Mouse (Mus musculus): ENCODE measurements around the gene Agpat2. TPM values are rescaled to one million over a fixed set of nuclear protein-coding genes. Genes with fewer than 3 reads are reported as not detected.

Agpat2 gene
- total RNA-seq, 2 experiments from 2014 or later, result 53.3 to 78.7 TPM

DNA sequence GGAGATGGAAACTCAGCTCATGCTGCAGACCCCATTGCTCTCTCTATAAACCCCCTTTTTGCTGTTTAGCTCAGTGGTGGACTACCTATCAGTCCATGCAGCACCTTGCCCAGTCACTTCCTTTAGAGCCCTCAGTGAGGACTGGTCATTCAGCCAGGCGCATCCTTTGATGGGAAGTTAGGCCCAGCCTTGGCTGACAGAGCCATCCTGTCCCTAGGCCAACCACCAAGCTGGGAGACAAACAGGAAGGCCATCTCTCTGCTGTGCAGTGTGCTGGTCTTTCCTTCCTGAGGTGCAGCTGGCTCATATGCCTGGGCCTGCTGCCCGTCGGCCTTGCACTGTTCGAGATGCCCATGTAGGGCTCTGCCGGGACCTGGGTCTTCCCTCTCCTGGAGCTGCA is 23.5 kb downstream of the Agpat2 start:
- no peak for DNase-seq

DNA sequence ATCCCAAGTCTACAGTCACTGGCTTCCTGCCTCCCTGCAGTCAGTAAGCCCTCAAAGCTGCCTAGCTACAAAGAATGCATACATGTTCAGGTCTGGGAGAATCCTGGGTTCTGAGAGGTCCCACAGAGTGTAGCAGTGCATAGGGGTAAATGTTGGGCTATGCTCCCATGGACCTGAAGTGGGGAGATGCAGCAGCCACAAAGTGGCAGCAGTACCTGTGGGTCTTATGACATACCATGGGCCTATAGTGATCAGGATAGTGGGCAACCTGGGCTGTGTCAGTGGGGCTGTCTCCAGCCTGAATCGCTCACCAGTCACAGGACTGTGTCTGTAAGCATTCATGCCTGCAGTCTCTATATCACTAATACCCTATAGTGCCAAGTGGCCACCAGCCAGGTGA is 24.5 kb downstream of the Agpat2 start, which contains the start of gene Egfl7:
TSS of gene Egfl7 (plus strand) at position 301 of the 400 bp plus-strand sequence.
- intact Hi-C loops (cut with DNase I), result no loop called here

More for the DNA sequence above, 23.5 kb downstream of the Agpat2 start:
- intact Hi-C loops (cut with DNase I), result no loop called here

DNA sequence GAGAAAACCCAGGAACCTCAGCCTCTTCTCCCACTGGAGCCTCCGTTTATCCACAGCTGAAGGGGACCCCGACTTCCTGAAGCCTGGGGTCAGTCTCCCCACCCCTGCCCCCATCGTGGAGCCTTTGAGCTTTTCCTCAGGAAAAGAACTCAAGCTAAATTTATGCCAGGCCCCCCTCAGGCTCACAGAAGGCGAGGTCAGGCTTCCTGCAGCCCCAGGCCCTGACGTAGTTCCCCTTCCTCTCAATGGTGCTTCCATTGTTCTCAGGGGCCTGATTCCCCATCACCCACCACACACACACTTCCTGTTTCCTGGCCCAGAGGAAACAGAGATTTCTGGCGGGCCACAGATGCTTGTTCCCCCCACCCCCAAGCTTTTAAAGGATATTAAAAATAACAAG is 25.8 kb downstream of the Agpat2 start:
- peak; percentile 73 to 75 for DNase-seq
- intact Hi-C loops (cut with DNase I), result no loop called here

More for the DNA sequence above, 24.5 kb downstream of the Agpat2 start, which contains the start of gene Egfl7:
- DNase-seq, result no peak

DNA sequence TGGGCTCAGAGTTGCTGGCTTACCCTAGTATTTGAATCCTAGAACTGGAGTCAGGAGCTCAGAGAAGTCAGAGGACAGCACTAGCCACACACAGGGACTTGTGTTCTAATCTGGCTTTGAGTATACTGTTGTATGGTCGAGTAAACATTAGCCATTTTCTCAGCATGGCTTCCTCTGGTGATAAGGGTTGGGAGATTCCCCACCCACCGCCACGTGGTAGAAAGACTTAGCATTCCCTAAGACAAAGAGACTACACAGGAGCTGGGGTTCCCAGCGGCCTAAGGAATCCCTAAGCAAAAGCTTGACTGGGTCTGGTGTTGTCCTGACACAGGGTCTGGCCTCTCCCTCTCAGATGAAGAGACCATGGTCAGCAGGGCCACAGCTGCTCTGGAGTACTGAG is 27.8 kb downstream of the Agpat2 start:
- DNase-seq, result no peak
- intact Hi-C loops (cut with DNase I), result no loop called here

DNA sequence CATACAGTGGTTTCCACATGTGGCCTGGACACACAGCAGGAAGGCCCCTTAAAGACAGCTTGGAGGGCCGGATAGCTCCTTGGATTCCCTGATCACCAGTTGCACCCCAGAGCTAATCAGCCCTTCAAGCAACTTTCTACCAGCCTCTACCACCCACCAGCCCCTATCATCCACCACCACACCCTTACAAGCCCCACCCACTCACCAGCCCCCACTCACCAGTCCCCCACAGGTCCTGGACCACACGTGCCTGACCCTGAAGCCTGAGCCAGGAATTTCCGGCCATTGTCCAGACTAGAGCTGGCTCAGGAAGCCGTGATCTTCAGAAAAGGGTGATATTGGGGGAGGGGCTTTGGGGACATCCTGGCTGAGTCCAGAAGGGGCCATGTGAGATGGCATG is 28.4 kb downstream of the Agpat2 start:
- peak in 1 of 2 experiments; percentile 70 for DNase-seq
- intact Hi-C loops (cut with DNase I), result no loop called here

DNA sequence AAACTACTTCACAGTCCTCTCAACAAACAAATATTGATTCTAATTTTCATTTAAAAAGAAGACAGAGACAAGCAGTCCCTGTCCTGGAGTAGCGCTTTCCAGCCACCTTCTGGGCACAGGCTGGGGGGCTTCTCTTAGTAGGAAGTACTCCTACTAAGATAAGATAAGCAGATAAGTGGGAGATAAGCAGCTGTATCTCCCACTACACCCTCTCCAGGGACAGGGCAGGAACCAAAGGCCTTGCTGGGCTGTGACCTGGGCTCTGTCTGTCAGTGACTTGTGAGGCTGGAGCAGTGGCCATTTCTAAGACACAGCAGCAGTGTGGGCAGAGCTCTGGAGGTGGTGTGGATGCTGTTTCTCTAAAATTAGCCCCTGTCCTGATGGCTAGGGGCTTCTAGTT is 28.8 kb downstream of the Agpat2 start:
- DNase-seq, result no peak
- intact Hi-C loops (cut with DNase I), result no loop called here

DNA sequence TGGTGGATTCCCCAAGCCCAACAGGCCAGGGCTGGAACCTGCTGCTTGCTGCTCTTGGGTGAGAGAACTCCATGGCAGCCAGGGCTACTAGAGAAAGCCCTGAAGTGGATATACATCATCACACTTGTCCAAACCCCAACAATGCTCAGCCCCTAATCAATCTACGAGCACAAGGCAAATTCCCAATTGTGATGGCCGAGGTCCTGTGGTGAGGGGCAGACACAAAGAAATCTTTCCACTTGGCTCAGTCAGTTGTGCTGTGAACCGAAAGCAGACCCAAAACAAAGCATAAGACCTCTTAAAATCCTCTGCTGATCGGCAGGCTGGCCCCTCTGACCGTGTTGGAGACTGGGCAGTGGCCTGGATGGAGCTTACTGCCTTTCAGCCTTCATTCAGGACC is 29.4 kb downstream of the Agpat2 start:
- no peak for DNase-seq
- intact Hi-C loops (cut with DNase I), result no loop called here

DNA sequence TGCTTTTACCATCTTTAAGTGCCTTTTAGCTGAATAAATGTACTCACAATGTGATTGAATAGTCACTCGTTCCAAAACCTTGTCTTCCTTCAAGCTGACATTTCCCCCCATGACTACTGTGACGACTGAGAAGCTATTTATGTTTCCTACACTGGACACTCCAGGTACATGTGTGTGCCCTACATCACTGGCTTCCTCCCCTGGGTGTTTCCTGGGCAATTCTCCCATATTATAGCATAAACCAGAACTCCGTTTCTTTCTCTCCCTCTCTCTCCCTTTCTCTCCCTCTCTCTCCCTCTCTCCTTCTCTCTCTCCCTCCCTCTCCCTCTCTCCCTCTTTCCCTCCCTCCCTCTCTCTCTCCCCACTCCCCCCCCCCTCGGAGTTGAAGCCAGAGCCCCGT is 30.4 kb downstream of the Agpat2 start:
- DNase-seq, result no peak
- intact Hi-C loops (cut with DNase I), result no loop called here

DNA sequence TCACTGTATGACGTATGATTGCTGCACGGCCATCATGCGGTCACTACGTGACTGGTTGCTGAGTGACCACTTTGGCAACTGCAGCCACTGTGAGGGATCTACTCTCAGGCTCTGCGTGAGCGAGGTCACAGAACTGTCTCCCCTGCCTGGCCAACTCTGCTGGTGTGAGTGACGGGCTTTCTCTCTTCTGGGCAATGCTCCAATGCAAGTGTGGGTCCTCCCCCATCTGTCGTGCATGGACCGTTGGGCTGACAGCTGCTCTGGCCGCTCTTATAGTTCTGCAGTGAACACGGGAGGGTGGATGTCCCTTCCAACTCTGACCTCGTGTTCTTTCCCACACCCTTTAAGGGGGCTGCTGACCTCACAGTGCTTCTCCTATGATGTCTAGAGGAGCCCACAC is 30.8 kb downstream of the Agpat2 start:
- intact Hi-C loops (cut with DNase I), result no loop called here

DNA sequence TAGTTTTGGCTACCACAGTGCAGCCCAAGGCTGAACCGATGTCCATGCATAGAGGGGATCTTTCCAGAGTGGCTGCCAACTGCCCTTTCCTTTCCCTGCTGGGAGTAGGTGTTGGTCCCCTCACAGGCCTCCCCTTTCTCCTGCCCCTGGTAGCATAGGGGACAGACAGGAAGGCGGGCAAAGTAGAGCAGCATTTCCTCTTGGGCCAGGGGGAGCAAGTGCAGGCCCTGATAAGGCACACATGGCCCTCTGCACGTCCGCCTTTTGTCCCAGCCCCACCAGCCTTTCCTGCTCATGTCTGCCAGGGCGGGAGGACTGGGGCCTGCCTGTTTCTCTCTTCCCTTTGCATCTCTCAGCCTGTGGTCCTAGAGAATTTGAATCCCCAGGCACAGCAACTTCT is 32.4 kb downstream of the Agpat2 start:
- intact Hi-C loops (cut with DNase I), result loop anchor here (1.0 kb wide), 2 partner anchors 12 to 16 kb away; no protein-coding TSS in a partner anchor
- DNase-seq, result peak; percentile 68 to 71

More for the DNA sequence above, 30.8 kb downstream of the Agpat2 start:
- peak; percentile 84 to 88 for DNase-seq

DNA sequence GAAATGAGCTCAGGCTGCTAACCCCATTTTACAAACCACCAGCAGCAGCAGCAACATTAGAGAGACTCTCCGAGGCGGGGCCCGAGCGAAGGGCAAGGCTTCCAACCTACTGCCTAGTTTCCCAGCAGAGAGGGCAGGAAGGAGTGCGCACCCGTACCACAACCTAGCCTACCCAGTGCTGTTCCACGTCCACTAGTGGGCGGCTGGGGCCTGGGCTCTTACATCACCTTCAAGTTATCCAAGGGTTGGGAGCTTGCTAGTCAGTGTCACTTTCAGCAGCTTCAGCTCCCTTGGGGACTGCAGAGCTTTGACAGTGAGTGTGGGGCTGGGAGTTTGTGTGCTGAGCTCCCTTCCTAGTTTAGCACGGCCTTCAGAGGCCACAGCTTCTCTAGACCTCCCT is 32.8 kb downstream of the Agpat2 start:
- peak in 1 of 2 experiments; percentile 52 for DNase-seq
- intact Hi-C loops (cut with DNase I), result loop anchor here (1.0 kb wide), 2 partner anchors 13 to 17 kb away; no protein-coding TSS in a partner anchor

DNA sequence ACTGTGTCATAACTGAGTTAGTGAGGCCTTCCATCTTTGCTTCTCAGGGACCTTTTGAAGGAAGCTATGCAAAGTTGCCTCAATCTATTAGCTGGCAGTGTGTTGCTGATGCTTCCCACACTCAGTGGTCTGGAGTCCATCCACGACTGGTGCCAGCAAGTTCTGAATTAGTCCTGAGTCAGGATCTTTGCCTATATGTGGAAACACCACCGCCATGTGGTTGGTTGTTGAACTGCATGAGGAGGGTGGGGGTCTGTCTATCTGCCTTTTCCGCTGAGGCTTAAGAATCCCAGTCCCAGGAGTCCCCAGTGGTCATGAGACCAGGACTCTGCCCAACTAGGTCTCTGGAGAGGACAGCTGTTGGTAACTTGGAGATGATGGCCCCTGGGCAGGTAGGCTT is 34.2 kb downstream of the Agpat2 start:
- intact Hi-C loops (cut with DNase I), result no loop called here
- DNase-seq, result peak in 1 of 2 experiments; percentile 84

DNA sequence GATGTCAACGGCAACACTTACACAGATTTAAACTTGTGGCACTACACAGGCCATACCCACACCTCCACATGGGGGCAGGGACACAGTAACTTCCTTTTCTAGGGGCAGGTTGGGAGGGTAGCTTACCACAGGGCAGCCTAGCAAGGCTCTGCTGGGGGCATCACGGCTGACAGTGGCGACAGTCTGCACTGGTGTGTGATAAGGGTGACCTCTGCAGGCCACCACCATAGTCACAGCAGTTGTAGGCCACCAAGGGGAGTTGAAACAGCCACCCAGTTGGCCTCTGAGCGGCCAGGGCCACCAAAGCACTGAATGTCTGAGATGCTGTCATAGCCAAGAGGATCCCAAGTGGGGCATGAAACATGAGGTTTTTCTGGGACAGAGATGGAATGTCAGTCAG is 38.0 kb downstream of the Agpat2 start:
- intact Hi-C loops (cut with DNase I), result loop anchor here (5.0 to 10.0 kb wide), 2 partner anchors 241 to 264 kb away; no protein-coding TSS in a partner anchor

DNA sequence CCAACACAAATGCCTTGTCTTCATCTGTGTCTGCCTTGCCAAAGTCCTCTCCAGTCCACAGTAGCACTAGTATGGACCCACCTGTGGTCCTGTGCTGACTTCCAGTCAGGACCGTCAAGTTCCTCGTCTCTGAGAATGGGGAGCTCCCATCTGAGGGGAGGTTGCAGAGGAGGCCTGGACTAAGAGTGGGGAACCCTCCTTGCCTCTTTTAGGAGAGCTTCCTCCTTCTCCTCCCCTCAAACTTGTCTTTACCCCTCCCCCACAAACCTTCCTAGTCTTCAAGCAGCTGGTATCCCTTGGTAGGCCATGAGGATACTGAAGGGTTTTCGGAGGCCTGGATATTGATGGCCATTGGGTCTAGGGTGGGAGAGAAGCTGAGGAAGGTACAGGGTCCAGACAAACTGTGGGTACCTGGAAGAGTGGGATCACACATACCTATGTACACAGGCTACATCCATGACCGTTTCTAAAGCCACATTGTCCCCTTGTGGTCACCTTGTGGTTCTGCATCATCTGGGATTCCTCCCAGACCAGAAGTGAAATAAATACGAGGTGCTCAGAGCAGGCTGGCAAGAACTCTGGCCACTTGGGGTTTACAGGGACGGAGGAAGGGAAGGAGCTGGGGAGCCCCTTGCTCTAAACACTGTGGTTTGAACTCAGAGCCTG is 42.7 kb downstream of the Agpat2 start:
- peak; percentile 71 to 74 for DNase-seq
- intact Hi-C loops (cut with DNase I), result loop anchor here (1.0 to 10.0 kb wide), 4 partner anchors 87 to 409 kb away; no protein-coding TSS in a partner anchor

More for the DNA sequence above, 38.0 kb downstream of the Agpat2 start:
- DNase-seq, result peak; percentile 75 to 76

DNA sequence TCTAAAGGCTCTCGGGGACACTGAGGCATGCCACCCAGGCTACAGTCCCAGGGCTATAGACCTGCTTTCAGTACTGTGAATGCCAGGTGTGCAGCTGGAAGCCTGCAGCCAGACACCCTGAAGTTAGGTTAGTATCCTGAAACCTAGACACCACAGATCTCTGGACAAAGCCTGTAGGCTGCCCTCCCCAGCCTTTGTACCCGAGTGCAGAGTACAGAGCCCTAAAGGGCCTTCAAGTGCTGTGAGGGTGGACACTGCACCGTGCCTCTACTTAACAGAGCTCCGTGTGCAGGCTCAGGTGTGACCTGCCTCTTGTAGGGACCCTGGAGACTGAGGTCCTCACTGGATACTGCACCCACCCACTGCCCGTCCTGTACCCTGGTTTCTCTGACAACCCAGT is 43.7 kb downstream of the Agpat2 start:
- no peak for DNase-seq
- intact Hi-C loops (cut with DNase I), result loop anchor here (2.0 to 10.0 kb wide), 3 partner anchors 86 to 408 kb away; no protein-coding TSS in a partner anchor

DNA sequence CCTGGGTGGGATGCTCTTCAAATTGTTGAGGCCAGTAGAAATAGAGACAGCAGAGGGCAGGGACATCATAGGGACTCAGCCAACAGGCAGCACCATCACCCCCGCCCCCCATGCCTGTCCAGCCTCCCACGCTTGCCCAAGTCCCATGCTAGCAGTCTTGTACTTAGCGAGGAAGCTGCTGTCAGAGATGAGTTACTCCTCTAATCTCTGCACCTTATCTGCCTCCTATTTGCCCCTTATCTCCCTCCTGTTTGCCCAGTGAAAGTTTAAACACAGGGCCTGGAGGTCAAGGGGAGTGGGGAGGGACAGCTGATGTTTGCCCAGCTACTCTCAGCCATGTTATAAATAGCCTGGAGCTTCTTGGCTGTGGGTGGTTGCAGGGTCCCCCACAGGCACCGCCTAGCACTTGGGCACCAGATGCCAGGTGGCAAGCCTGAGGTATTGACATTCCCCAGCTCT is 47.7 kb downstream of the Agpat2 start:
- intact Hi-C loops (cut with DNase I), result no loop called here

DNA sequence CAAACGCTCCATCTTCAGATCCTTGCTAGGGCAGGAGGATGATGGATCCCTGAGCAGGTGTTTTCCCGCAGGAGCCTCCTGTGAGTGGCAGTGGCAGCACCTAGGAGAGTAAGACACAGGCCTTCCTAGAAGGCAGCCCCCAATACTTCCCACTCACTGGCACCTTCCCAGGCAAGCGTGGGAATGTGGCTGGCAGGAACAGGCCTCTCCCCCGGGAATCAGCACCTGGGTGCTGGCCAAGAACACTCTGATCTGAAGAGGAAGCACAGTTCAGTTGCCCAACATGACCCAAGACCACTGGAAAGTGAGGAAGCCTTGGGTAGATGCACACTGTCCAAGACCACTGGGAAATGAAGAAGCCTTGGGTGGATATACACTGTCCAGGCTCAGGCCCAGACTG is 49.1 kb downstream of the Agpat2 start:
- intact Hi-C loops (cut with DNase I), result no loop called here
- DNase-seq, result peak; percentile 63 to 66

More for the DNA sequence above, 47.7 kb downstream of the Agpat2 start:
- peak; percentile 61 to 70 for DNase-seq

DNA sequence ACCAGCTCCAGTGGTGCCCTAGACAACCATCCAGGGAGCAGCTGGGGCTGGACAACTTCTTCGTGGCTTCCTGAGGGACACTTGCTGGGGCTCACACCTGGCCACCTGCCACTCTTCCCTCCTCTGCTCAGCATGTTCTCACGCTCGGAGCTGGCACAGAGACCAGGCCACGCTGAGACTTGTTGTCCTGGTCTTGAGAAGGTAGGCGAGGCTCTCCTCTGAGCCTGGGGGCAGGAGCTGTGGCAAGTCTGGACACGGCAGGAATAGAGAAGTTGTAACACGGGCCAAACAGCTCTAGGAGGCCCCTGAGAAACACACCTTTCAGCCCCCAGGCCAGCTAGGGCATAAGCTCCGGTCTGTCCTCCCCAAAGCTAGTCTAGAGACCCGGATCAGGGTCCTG is 50.3 kb downstream of the Agpat2 start:
- intact Hi-C loops (cut with DNase I), result no loop called here
- DNase-seq, result no peak

DNA sequence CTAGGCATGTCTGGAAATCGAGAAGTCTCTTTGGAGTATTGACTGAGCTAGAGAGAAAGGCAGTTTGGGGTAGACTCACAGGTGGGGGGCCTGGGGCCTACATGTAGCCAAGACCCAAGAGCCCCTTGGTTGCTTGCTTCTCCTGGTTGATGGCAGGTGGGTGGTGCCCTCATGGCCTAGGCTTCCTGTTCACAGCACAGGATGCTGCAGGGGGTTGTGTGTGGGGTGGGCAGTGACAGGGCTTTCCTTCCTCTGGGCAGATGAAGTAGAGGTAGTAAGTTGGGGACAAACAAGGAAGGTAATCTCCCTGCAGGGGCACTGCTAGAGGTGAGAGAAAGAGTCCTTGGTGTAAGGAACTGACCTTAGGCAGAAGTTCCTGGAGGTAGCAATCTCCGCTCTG is 52.2 kb downstream of the Agpat2 start:
- intact Hi-C loops (cut with DNase I), result no loop called here

DNA sequence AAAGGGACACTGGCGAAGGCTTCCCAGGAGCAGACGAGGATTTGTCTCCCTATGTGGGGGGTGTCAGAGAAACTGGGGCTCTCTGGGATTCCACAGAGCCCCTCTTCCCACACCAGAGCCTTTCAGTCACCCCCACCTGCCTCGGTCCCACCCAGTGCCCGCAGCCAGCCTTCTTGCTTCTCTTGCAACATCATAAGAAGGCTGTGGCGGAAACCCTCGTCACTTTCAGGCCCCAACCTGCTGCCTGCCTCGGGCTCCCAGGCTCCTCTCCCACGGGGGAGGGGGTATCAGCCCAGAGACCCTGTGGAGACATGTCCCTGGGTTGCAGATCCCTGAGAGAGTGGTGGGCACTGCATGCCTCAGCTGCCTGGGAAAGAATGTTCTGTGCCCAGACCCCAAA is 52.8 kb downstream of the Agpat2 start:
- no peak for DNase-seq
- intact Hi-C loops (cut with DNase I), result no loop called here

More for the DNA sequence above, 52.2 kb downstream of the Agpat2 start:
- DNase-seq, result no peak

DNA sequence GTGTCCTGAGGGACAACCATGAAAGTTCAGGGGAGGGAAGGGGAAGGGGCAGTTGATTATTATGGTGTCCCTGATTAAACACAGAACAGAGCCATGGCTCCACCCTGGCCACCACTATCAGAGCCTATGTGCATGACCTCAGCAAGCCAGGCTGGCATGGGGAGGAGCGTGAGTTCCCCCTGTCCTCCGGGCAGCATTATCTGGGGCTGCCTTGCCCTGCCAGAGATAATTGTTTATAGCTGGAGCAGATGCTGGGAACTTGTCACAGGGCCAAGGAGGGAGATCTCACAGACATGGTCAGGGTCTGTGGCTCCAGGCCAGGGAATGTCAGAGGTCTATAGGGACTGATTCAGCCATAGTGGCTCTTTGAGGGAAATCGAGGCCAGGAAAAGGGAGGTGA is 53.4 kb downstream of the Agpat2 start:
- intact Hi-C loops (cut with DNase I), result no loop called here
- no peak for DNase-seq

DNA sequence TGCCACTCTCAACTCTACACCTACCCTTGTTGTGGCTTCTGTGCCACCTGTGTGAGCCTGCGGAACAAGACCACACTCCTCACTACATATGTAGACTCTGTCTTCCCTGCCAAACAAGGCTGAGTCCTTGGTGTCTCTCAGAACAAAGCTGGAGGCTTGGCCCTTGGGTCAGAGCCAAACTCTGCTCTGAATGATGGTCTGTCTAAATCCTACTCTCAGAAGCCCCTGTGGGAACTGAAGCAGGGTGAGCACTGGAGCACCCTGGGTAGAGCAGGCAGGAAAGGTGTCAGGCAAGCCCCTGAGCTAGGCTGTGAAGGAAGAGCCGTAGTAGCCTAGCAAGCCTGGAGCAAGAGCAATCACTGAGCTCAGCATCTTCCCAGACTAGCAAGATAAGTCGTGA is 54.0 kb downstream of the Agpat2 start:
- intact Hi-C loops (cut with DNase I), result no loop called here
- peak in 1 of 2 experiments; percentile 34 for DNase-seq
